Mouse (Mus musculus): Measurements from ENCODE around the gene Irs2. TPM values are rescaled to one million over a fixed set of nuclear protein-coding genes. Genes with fewer than 3 reads are reported as not detected.

The Irs2 gene
- polyA plus RNA-seq, 1 experiment from 2014 or later: 5.9 TPM

DNA sequence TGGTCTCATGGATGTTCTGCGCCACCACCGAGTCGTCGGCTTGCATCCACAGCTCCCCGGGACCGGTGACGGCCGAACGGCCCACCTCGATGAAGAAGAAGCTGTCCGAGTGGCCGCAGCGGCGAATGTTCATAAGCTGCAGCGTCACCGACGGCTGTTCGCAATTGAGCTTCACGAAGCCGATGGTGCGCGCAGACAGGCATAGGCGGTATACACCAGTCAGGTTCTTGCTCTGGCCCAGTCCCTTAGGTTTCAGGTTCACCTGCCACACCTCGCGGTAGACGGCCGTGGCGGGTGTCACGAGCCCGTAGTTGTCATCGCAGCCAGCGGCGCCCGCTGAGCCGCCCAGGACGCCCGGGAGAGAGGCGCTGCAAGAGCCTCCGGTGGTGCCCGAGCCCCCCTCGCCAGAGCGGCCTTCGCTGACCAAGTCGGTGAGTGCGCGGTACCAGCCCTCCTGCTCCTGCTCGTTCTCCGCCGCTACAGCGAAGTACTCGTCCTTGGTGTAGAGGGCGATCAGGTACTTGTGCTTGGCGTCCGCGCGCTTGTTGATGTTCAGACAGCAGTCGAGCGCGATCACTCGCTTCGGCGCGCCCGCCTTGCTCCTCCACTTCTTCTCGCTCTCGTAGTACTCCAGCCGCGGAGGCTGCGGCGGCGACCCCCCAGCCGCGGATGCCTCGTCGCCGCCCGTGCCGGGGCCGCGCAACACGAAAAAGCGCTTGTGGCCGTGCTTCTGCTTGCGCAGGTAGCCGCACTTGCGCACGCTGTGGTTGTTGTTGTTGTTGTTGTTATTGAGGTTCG lies 478 bp downstream of the Irs2 start:
- under 1% methylated on average over 80 of the region's 88 CpGs for WGBS
- no peak for ATAC-seq
- Histone ChIP-seq H3K4me1 (replicated peaks) (peaks cover 60% of the 10 kb centered on the region), H3K4me2 (replicated peaks) (peak overlapping the region; percentile 79), H3K27ac (peak overlapping the region; percentile 99), H3K4me3 (replicated peaks) (peak overlapping the region; percentile 62), H3K9ac (replicated peaks) (peak overlapping the region; percentile 92), H3K36me3 (0 out of 2 replicates have a peak, but pooled peaks cover 9% of the 10 kb centered on the region), H3K27me3 (no peaks in the 10 kb centered on the region), H3K9me3 (no peaks in the 10 kb centered on the region)

DNA sequence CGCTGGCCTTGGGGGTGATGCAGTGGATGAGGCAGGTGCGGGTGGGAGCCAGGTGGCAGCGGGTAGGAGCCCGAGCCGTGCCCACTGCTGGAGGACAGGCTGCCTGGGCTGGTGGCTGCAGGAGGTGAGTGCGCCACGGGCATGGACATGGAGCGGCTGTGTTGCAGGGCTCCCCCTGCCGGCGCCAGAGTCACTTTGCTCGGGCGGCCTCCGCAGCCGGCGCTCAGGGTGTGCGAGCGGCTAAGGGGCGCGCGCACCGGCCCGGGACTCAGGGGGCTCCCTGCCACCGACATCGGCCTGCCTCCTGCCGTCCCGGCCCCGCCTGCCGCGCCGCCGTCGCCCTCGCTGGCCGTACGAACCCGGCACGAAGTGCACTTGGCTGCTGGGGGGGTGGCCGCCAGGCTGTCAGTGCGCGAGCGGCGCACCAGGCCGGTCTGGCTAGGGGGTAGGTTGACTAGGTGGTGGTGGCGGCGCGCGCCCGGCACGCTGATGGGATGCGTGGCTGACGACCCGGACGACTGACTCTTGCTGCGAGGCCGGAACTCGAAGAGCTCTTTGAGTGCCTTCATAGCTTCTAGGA lies 1.2 kb downstream of the Irs2 start:
- H3K4me3 ChIP-seq (replicated peaks): peak overlapping the region; percentile 62
- peaks cover 67% of the 10 kb centered on the region for H3K4me1 ChIP-seq (replicated peaks)
- H3K27me3 ChIP-seq: no peaks in the 10 kb centered on the region
- peak overlapping the region; percentile 79 for H3K4me2 ChIP-seq (replicated peaks)
- peak; percentile 69 for ATAC-seq
- H3K9ac ChIP-seq (replicated peaks): peak overlapping the region; percentile 92
- peak overlapping the region; percentile 99 for H3K27ac ChIP-seq
- 1% methylated on average over 56 of the region's 56 CpGs for WGBS
- no peaks in the 10 kb centered on the region for H3K9me3 ChIP-seq
- H3K36me3 ChIP-seq: 0 out of 2 replicates have a peak, but pooled peaks cover 9% of the 10 kb centered on the region

DNA sequence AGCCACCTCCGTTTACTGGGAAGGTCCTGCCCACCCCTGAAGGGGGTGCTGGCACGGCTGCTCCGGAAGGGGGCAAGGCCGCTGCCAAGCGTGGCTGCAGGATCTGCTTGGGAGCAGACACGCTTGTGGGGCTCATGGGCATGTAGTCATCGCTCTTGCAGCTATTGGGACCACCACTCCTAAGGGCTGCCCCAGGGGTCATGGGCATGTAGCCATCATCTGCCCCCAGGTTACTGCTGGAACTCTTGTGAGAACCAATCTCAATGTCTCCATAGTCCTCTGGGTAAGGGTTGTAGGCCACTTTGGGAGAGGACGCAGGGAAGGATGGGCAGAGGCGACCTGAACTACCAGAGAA lies 2.0 kb downstream of the Irs2 start:
- H3K4me2 ChIP-seq (replicated peaks): peak overlapping the region; percentile 79
- peak overlapping the region; percentile 92 for H3K9ac ChIP-seq (replicated peaks)
- H3K9me3 ChIP-seq: no peaks in the 10 kb centered on the region
- H3K4me3 ChIP-seq (replicated peaks): peak overlapping the region; percentile 62
- no peak for ATAC-seq
- WGBS: 86% methylated on average over 9 of the region's 9 CpGs
- 0 out of 2 replicates have a peak, but pooled peaks cover 9% of the 10 kb centered on the region for H3K36me3 ChIP-seq
- H3K4me1 ChIP-seq (replicated peaks): peaks cover 74% of the 10 kb centered on the region
- no peaks in the 10 kb centered on the region for H3K27me3 ChIP-seq
- 0 out of 2 replicates have a peak overlapping the region, but pooled peaks have one; percentile 54 for H3K27ac ChIP-seq

DNA sequence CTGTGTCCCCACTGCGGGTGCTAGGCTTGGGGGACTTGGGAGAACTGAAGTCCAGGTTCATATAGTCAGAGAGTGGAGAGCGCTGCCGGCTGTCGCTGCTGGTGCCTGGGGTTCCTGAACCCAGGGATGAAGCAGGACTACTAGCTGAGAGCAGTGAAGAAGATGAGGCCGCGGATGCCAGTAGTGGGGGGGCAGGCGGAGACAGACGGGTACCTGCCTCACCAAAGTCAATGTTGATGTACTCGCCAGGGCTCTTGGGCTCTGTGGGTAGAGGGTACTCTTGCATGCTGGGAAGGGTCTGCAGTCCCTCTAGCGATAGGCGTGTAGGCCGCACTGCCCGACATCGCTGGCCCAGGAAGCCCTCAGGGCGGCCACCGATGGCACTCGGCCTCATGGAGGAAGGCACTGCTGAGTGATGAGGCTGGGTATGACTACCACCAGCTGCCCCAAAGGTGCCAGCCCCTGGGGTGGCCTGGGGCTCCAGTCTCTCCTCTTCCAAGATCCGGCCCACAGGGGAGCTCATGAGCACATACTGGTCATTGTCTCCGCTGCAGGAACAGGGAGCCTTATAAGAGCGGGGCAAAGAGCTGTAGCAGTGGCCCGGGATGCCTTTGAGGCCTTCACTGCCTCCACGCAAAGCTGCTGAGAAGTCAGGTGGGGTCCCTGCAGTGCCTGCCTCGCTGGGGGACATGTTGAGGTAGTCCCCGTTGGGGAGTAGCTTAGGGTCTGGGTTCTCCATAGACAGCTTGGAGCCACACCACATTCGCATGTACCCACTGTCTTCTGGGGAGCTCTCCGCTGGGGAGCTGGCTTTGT lies 2.6 kb downstream of the Irs2 start:
- peak overlapping the region; percentile 79 for H3K4me2 ChIP-seq (replicated peaks)
- H3K4me3 ChIP-seq (replicated peaks): peak overlapping the region; percentile 62
- H3K4me1 ChIP-seq (replicated peaks): peaks cover 74% of the 10 kb centered on the region
- no peaks in the 10 kb centered on the region for H3K27me3 ChIP-seq
- H3K27ac ChIP-seq: no peak overlapping the region
- H3K9me3 ChIP-seq: no peaks in the 10 kb centered on the region
- WGBS: 78% methylated on average over 26 of the region's 26 CpGs
- no peak for ATAC-seq
- H3K9ac ChIP-seq (replicated peaks): peak overlapping the region; percentile 92
- 0 out of 2 replicates have a peak, but pooled peaks cover 9% of the 10 kb centered on the region for H3K36me3 ChIP-seq

DNA sequence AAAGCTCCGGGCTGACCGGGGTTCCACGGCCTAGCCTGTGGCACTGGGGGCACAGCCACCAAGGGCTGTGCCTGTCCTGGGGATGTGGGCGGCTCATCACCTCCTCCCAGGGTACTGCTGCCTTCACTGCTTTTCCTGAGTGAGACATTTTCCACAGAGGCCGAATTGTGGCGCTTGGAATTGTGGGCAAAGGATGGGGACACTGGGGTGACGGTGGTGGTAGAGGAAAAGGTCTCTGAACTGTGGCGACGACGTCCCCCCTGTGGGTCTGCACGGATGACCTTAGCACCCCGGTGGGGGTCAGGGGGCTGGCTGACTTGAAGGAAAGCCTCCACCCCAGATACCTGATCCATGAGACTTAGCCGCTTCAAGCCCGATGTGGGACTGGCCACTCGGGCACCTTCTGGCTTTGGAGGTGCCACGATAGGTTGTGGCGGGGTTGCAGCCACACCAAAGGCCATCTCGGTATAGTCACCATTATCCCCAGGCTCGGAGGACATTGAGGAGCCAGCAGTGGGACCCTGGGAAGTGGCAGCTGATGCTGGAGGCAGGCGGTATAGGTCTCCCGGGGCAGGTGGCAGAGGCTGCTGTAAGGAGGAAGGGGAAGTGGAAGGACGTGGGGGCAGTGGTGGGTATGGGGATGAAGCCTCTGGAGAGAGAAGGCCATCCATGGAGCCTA lies 3.3 kb downstream of the Irs2 start:
- no peak overlapping the region for H3K27ac ChIP-seq
- no peak for ATAC-seq
- WGBS: 69% methylated on average over 22 of the region's 22 CpGs
- H3K4me2 ChIP-seq (replicated peaks): peak overlapping the region; percentile 79
- no peaks in the 10 kb centered on the region for H3K9me3 ChIP-seq
- no peaks in the 10 kb centered on the region for H3K27me3 ChIP-seq
- 0 out of 2 replicates have a peak, but pooled peaks cover 9% of the 10 kb centered on the region for H3K36me3 ChIP-seq
- H3K4me1 ChIP-seq (replicated peaks): peaks cover 74% of the 10 kb centered on the region
- H3K4me3 ChIP-seq (replicated peaks): peak overlapping the region; percentile 62
- H3K9ac ChIP-seq (replicated peaks): peak overlapping the region; percentile 92

DNA sequence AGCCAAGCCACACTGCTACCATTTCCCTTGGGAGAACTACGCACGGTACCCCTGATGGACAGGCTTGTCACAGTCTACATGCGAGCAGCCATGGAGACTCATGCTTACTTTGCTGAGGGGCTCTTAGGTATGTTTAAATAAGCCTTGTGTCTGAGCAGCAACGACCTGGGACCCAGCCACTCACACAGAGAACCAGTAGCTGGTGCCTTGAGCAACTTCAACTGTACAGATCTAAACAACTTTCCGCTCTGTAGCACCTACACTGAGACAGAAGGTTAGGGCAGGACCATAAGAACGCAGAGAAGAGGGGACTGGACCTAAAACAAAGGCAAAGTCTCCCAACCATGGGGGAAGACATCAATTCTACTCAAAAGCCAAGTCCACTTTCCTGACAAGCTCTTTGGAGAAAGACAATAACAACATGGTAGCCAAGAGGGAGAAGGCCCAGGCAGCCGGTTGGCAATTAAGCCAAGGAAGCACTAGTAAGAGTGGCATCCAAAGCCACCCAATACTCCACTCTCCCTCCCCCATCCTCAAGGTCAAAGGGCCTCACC lies 4.3 kb downstream of the Irs2 start:
- Histone ChIP-seq H3K9ac (replicated peaks) (peak overlapping the region; percentile 92), H3K36me3 (0 out of 2 replicates have a peak, but pooled peaks cover 9% of the 10 kb centered on the region), H3K4me1 (replicated peaks) (peaks cover 77% of the 10 kb centered on the region), H3K27ac (no peak overlapping the region), H3K27me3 (no peaks in the 10 kb centered on the region), H3K9me3 (no peaks in the 10 kb centered on the region), H3K4me3 (replicated peaks) (peak overlapping the region; percentile 62), H3K4me2 (replicated peaks) (peak overlapping the region; percentile 79)
- no peak for ATAC-seq
- 32% methylated on average over 7 of the region's 7 CpGs for WGBS

DNA sequence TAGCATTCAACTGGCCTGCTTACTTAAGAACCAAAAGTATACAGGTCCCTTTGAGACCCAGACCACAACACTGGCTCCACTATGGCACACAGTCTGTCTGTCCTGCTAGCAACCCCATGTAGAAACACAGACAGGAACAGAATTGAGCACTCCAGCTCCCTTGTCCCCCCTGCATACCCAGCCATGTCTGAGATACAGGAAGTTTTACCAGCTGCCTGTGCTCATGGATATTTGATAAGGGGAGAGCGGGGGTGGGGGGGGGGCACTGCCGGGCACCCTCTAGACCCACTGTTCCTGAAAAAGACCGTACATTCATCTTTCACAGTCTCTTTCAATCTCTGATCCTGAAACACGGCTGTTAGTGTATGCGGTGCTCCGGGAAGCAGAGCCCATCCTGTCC lies 5.0 kb downstream of the Irs2 start:
- no peaks in the 10 kb centered on the region for H3K27me3 ChIP-seq
- peak overlapping the region; percentile 79 for H3K4me2 ChIP-seq (replicated peaks)
- H3K9me3 ChIP-seq: no peaks in the 10 kb centered on the region
- peaks cover 83% of the 10 kb centered on the region for H3K4me1 ChIP-seq (replicated peaks)
- peak overlapping the region; percentile 9; the same call in 1 of the 2 replicates for H3K27ac ChIP-seq
- H3K9ac ChIP-seq (replicated peaks): peak overlapping the region; percentile 92
- ATAC-seq: no peak
- peak overlapping the region; percentile 62 for H3K4me3 ChIP-seq (replicated peaks)
- WGBS: 36% methylated on average over 6 of the region's 6 CpGs
- peaks cover 14% of the 10 kb centered on the region; the same call in 1 of the 2 replicates for H3K36me3 ChIP-seq

DNA sequence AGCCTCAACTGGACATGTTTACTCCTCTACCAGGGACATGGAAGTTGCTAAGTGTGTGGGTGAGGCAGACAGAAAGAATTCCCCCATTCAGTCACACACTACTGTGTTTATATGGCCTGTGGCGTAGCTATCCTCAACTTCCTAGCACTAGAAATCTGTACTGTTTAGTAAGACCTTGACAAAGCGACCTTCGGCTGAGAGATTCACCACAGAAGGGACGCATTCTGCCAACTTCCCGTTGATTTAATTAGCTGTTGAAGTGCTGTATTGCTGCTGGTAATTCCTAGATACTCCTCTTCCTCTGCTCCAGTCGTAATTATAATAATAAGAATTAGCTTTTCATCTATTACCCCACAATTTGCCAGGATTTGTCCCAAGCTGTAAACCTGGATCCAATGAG lies 5.4 kb downstream of the Irs2 start:
- Histone ChIP-seq H3K9ac (replicated peaks) (peak overlapping the region; percentile 92), H3K27ac (peak overlapping the region; percentile 9), H3K9me3 (no peaks in the 10 kb centered on the region), H3K4me3 (replicated peaks) (peak overlapping the region; percentile 62), H3K36me3 (peaks cover 15% of the 10 kb centered on the region; the same call in 1 of the 2 replicates), H3K27me3 (no peaks in the 10 kb centered on the region), H3K4me1 (replicated peaks) (peaks cover 87% of the 10 kb centered on the region), H3K4me2 (replicated peaks) (peak overlapping the region; percentile 79)
- WGBS: 20% methylated on average over 6 of the region's 6 CpGs
- ATAC-seq: no peak

DNA sequence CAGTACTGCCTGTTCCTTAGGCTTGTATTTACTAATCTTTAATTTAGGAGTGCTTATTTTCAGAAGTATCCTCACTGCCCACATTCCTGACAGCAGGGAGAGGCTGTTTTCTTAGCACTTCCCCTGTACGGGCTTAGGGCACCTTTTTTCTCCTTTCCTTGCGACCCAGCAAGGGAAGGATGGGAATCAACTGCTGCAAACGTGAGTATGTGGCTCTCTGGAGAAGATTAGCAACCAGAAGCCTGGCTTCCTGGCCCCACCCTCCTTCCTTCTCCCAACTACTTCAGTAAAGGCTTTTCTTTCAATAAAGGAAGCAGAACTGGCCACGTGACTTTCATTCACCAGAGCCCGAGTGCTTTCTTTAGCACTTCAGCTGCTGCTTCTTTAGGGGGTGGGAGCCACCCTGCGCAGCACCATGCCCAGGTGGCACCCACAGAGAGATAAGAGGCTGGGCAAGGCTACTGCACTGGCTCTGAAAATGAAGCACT lies 7.2 kb downstream of the Irs2 start:
- peak overlapping the region; percentile 79 for H3K4me2 ChIP-seq (replicated peaks)
- no peaks in the 10 kb centered on the region for H3K27me3 ChIP-seq
- H3K27ac ChIP-seq: peak overlapping the region; percentile 57
- H3K36me3 ChIP-seq: peaks cover 15% of the 10 kb centered on the region; the same call in 1 of the 2 replicates
- no peaks in the 10 kb centered on the region for H3K9me3 ChIP-seq
- H3K4me1 ChIP-seq (replicated peaks): peaks cover 93% of the 10 kb centered on the region
- H3K9ac ChIP-seq (replicated peaks): peak overlapping the region; percentile 45
- 1% methylated on average over 6 of the region's 6 CpGs for WGBS
- ATAC-seq: no peak
- peak overlapping the region; percentile 62 for H3K4me3 ChIP-seq (replicated peaks)

DNA sequence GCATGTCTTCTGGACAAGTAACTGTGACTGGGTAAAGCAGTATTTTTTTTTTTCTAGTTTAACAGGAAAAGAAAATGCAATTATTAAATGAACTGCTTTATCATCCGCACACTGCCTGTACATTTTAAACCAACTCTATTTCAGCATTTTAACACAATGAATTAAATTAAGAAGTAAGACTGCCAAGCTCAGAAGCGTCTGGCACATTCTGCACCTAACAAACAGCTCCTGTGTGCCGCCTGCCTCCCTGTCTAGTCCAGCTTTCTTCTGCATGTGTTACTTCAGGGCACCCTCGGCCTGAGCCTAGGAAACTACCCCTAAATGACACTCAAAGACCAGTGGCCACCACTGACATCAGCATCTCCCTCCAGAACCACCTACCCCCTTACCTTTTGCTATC lies 8.7 kb downstream of the Irs2 start:
- ATAC-seq: no peak
- peaks cover 86% of the 10 kb centered on the region for H3K4me1 ChIP-seq (replicated peaks)
- peak overlapping the region; percentile 62; the same call in 1 of the 2 replicates for H3K4me3 ChIP-seq (replicated peaks)
- H3K4me2 ChIP-seq (replicated peaks): peak overlapping the region; percentile 79
- 0 out of 2 replicates have a peak overlapping the region, but pooled peaks have one; percentile 45 for H3K9ac ChIP-seq (replicated peaks)
- no peaks in the 10 kb centered on the region for H3K9me3 ChIP-seq
- 69% methylated on average over 4 of the region's 4 CpGs for WGBS
- no peaks in the 10 kb centered on the region for H3K27me3 ChIP-seq
- no peak overlapping the region for H3K27ac ChIP-seq
- H3K36me3 ChIP-seq: peaks cover 7% of the 10 kb centered on the region; the same call in 1 of the 2 replicates

DNA sequence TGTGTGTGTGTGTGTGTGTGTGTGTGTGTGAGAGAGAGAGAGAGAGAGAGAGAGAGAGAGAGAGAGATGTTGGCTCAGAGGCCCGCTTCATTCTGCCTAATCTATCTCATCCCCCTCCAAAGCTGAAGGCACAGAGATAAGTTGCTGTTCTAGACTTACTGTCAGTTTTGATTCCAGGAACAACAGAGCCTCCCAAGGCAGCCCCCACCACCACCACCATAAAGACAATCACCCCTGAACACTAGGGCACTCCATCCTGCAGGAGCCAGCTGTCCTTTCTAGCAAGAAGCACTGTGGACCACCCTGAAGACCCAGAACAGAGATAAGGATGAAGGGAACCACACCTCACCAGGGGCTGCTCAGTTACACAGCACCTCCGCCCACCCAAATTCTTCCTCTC lies 12.0 kb downstream of the Irs2 start:
- no peak overlapping the region for H3K27ac ChIP-seq
- WGBS: 94% methylated on average over 2 of the region's 2 CpGs
- H3K4me2 ChIP-seq (replicated peaks): no peak overlapping the region
- no peak for ATAC-seq
- H3K9me3 ChIP-seq: no peaks in the 10 kb centered on the region
- no peaks in the 10 kb centered on the region for H3K27me3 ChIP-seq
- H3K36me3 ChIP-seq: peaks cover 20% of the 10 kb centered on the region
- no peak overlapping the region for H3K4me3 ChIP-seq (replicated peaks)
- H3K9ac ChIP-seq (replicated peaks): no peak overlapping the region
- H3K4me1 ChIP-seq (replicated peaks): peaks cover 74% of the 10 kb centered on the region
